Mouse (Mus musculus): ENCODE data around the gene Neb. TPM values are rescaled to one million over a fixed set of nuclear protein-coding genes. Genes with fewer than 3 reads are reported as not detected.

The Neb gene
- polyA plus RNA-seq, 1 experiment from 2014 or later, result 2.5 TPM

Small RNA genes within 50 kb of the gene (microRNA-seq; reads per million reads assigned to microRNA genes)
- gene Gm22095, result not detected

Other genes with a start within 250 kb of the Neb start
- 42.2 and 45.2 TPM in 2 replicates for gene Arl5a, start 46.4 kb upstream of the Neb start, polyA plus RNA-seq (2015; fragmentation: Nextera tagmentation; extraction: Ambion mirVana)